Mouse (Mus musculus) layer of hippocampus, adult 2 months (tissue): ENCODE measurements at regions not wholly inside any gene's neighbourhood (a gene's known extent, or its start where the extent isn't known, plus 50 kb on each side); places are given as distances from the start of the nearest gene placed in this dataset.

Experiments used
- DNase-seq, 2 experiments: peaks; one replicate each; pipeline ENCODE4 v3.0.0; 2022; ENCODE audit warnings: low spot score in 2 of 2
- H3K27ac ChIP-seq: fragments of 200-600 bp; 2 replicates; pipeline ENCODE4 v1.8.1; 2022
- H3K4me3 ChIP-seq: fragments of 200-600 bp; 2 replicates; pipeline ENCODE4 v1.8.1; 2022; ENCODE audit warnings: mild to moderate bottlenecking
- CTCF ChIP-seq: fragments of 200-600 bp; conservative IDR thresholded peaks from 2 replicates; pipeline ENCODE4 v1.8.1; 2022; ENCODE audit warnings: antibody characterized with exemption, mild to moderate bottlenecking, moderate library complexity

DNA sequence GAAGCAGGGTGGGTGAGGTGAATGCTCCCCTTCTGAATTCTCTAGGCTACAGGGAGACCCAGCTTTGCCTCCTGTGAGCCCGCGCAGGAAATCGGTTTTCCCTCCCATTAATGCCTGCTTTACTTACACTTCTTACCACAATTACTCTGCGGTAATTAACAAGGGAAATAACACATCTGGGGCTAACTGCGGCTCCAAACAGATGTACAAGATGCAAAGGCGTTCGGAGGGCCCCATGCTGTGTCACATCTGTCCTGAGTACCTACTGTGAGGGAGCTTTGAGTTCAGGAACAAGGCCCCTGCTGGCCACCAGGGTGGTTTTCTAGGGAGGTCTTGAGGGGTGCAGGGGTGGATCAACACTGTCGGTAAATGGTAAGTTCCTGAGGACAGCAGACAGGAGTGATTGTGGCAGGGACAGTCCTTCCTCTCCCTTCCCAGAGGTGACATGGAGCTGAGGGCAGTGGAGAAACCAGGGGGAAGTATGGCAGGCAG is 184.0 kb upstream of the Zfp618 start:
- DNase-seq = no peak
- H3K4me3 ChIP-seq = no peak overlapping the region; the same call in 1 of the 2 replicates
- TF ChIP-seq CTCF = no peak
- H3K27ac ChIP-seq = no peak overlapping the region

DNA sequence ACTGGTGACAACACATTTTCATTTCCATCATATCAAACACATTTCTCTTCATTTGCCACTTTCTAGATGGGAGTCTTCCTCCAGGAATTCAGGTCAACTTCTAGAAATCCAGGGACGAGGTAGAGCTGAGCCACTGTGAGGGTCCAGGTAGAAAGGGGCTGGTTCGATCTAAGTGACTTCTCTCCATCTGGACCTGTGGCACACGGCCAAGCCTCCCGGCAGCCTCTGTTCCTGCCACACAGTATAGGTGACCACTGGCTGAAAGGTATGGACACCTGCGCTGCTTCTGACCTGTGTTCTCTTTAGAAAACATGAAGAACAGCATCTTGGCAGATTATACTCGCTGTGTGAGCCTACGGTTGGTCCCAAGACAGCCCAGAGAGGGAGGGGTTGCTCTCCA is 179.7 kb upstream of the Zfp618 start:
- no peak overlapping the region for H3K27ac ChIP-seq
- no peak overlapping the region for H3K4me3 ChIP-seq
- no peak for TF ChIP-seq CTCF
- no peak for DNase-seq

DNA sequence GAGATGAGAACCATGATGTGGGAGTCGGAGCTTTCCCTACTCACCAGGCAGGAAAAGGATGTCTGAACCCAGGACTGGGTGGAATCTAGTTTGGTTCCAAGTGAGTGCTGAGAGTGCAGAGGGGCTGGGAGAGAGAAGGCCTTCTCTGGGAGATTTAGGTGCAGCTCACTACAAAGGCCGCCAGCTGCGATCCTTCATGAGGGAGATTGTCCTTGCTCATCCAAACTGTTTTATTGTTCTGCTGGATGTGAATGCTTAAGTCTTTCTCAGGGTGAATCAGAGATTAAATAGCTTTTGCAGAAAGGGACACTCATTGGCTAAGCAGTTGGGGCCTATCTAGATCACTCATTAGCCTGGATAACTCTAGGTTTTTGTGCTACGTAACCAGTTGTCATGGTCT is 175.7 kb upstream of the Zfp618 start:
- TF ChIP-seq CTCF = no peak
- no peak for DNase-seq
- H3K27ac ChIP-seq = no peak overlapping the region
- no peak overlapping the region for H3K4me3 ChIP-seq

DNA sequence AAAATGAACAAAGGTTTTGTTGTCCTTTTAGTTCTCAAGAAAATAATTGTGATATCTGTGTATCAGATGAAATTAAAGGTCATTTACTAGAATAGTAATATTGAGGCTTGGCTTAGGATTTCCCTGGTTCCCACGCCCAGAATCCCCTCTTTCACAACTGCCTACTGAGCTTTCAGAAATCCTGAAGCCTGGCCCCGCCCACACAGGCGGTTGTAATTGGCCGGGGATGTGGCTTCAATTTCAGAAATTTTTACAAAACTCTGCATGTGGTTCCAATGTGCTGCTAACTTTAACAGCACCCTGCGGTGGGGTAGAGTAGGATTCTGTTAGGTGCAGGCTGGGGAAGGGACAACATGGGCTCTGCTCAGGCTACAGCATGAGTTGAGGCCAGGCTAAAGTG is 171.8 kb upstream of the Zfp618 start:
- DNase-seq = no peak
- no peak overlapping the region for H3K27ac ChIP-seq
- H3K4me3 ChIP-seq = no peak overlapping the region
- no peak for TF ChIP-seq CTCF

DNA sequence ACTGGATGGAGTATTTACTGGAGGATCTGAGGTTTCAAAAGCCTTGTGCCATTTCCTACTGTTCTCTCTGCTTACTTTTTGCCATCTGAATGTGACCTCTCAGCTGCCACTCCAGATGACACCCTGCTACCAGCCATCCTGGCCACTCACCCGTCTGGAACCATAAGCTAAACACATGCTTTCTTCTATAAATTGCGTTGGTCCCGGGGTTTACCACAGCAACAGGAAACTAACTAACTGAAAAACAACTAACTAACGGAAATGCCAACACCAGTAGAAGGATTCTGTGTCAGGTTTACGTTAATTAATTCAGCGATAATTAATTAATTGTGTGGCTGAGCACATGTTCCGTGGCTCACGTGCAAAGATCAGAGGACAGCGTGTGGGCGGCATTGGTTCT is 169.8 kb upstream of the Zfp618 start:
- DNase-seq = no peak
- TF ChIP-seq CTCF = no peak

DNA sequence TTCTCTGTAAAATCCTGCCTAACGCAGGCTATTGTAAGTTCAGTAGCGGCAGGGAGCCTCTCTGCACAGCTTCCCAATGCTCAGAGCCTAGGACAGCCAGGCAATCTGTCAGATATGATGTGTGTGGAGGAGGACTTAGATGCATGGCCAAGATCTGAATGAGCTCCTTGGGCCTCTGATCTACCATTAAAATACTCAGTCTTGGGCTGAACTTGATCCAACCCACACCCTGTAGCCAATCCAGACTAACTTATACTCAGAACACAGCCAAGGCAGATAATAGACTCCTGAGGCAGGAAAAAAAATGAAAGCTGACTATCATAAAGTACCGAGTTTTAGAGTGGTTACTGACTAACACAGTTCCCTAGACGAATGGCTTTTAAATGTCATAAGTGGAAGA is 165.4 kb upstream of the Zfp618 start:
- H3K27ac ChIP-seq = no peak overlapping the region
- DNase-seq = no peak
- no peak overlapping the region for H3K4me3 ChIP-seq
- no peak for TF ChIP-seq CTCF

More for the DNA sequence above, 169.8 kb upstream of the Zfp618 start:
- Histone ChIP-seq H3K27ac (no peak overlapping the region), H3K4me3 (no peak overlapping the region)

DNA sequence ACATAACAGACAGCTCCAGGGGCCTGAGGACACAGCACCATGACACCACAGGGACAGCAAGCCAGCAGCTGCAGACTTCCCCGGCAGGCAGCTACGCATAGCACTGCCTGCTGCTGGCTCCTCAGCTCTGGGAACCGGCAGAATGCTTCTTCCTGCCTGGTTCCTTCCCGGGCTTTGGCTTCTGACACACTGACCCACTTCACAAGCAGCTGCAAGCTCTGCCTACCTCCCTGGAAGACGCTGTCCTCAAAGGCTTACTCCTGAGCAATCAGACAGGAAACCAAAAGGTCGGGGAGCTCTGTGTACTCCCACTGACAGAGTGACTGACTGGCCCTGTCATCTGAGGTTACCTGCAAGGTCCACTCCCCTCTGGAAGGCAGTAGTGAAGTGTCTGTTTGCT is 159.5 kb upstream of the Zfp618 start:
- no peak for TF ChIP-seq CTCF
- no peak overlapping the region for H3K27ac ChIP-seq
- H3K4me3 ChIP-seq = no peak overlapping the region
- no peak for DNase-seq

DNA sequence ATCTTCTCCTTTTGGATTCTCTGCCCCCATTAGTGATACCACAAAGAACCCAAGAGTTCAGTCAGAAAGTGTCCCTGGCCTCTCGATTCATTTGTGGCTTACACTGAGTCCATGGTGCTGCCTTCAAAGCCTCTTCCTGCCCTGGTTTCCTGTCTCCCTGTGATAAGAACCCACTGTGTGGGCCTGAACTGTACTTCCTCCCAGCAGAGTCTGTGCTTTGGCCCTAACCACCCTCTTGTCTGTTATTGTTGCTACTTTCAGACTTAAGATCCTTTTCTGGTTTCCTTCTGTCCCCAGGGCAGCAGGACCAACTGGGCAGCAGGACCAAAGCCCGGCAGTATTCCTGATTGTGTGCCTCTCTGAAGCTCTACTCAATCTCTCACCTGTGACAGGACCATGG is 158.6 kb upstream of the Zfp618 start:
- no peak for TF ChIP-seq CTCF

DNA sequence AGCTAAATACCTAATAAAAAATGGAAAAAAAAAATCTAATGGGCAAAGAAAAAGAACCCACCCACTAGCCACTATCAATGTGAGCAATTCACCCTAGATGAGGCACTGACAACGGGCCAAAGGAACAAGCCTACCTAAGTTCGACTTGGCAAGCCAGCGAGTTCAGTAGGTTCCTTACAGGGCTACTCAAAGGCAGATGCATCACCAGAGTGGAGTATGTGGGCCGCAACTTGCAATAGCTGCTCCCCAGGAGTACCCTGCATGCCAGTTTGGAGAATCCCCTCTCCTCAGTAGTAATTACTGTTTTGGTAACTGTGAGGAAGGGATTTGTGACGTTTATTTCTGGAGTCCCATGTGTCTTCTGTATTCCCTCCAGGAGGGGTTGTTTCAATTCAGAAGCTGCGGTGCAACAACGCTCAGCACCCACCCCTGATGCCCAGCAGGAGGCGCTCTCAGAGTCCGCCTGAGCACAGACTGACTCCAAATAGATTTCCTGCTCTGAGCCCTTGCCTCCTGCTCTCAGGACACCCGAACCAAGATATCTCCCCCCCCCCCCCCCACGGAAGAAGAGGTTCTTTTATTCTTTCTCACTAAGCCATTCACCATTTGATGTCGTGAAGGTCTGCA is 157.3 kb upstream of the Zfp618 start:
- no peak for DNase-seq
- Histone ChIP-seq H3K27ac (no peak overlapping the region), H3K4me3 (no peak overlapping the region)
- peak; percentile 42 for TF ChIP-seq CTCF

More for the DNA sequence above, 158.6 kb upstream of the Zfp618 start:
- Histone ChIP-seq H3K27ac (no peak overlapping the region), H3K4me3 (no peak overlapping the region)
- DNase-seq = no peak

DNA sequence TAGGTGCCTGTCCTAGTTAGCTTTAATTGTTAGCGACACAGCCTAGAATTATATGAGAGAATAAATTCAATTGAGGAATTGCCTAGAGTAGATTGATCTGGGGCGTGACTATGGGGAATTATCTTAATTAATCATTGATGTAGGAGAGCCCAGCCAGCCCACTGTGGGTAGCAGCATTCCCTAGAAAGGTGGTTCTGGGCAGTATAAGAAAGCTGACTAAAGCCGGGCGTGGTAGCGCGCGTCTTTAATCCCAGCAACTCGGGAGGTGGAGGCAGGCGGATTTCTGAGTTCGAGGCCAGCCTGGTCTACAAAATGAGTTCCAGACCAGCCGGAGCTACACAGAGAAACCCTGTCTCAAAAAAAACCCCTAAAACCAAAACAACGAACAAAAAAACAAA is 156.8 kb upstream of the Zfp618 start:
- TF ChIP-seq CTCF = no peak
- Histone ChIP-seq H3K4me3 (no peak overlapping the region), H3K27ac (no peak overlapping the region)
- no peak for DNase-seq

DNA sequence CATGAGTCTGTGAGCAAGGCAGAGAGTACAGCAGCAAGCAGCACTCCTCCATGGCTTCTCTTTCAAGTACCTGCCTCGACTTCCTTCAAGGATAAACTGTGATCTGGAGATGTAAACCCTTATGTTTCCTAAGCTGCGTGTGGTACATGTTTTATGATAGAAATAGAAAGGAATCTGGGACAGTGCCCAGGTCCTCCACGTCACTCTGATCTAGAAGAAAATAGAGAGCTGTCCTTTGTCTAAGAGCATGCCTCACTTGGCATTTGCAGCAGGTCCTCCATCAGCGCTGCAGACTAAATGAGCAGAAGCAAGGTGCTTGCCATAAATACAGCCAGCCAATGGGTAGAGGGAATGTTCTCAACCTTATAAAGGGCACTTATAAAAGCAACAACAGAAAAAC is 156.3 kb upstream of the Zfp618 start:
- DNase-seq = no peak
- no peak overlapping the region for H3K27ac ChIP-seq
- TF ChIP-seq CTCF = no peak

DNA sequence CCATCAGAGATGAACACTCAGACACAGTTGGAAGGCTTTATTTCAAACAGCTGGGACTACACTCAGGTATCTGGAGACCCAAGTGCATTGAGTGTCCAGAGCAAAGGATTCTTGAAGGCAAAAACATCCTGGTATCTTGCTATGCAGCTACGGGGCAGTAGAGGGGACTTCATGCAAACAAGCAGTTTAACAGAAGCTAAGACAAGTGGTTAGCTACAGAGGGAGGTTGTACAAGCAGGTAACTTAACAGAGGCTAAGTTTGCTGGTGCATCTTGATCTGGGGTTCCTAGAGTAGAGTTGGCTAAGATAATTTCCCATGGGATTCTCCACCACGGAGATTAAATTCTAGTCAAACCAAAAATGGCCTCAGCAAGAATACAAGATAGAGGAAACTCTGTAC is 145.5 kb upstream of the Zfp618 start:
- no peak for TF ChIP-seq CTCF
- no peak overlapping the region for H3K4me3 ChIP-seq
- H3K27ac ChIP-seq = no peak overlapping the region
- DNase-seq = no peak

More for the DNA sequence above, 156.3 kb upstream of the Zfp618 start:
- H3K4me3 ChIP-seq = no peak overlapping the region

DNA sequence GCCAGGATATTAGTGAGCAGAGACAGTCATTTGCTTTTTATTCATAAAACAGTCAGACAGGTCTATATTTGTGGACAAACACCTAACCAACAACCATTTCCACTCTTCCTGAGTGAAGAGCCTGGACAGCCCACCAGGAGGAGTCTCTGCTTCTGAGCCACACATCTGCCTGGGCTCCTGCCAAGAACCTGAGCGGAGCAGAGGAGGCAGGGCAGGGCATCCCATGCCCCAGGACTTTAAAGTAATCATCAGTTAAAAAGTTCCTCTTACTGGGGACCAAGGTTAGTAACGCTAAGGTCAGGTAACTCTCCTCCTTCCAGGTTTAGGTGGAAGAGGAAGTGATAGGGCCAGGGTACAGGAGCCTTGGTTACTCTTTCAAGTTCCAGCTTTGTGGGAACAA is 144.1 kb upstream of the Zfp618 start:
- no peak for DNase-seq
- no peak overlapping the region for H3K27ac ChIP-seq
- no peak for TF ChIP-seq CTCF
- no peak overlapping the region for H3K4me3 ChIP-seq

DNA sequence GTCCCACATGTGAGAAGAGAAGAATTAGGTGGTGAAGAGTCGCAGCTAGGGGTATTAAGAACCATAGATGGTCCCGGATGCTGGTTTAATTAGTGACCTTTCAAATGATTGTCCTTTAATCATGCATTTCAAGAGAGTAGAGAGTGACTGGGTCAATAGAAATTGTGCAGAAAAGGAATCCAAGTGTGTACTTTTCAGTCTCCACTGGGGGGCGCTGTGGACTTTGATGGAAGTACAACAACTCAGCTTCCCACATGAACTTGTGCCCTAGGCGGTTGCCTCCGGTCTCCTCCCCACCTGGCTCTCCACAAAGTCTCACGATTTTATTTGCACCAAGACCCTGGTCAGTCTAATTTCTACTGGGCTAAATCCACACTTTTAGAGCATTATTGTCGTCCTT is 142.8 kb upstream of the Zfp618 start:
- TF ChIP-seq CTCF = peak; percentile 84
- no peak overlapping the region for H3K27ac ChIP-seq
- DNase-seq = peak; percentile 47 to 75
- no peak overlapping the region for H3K4me3 ChIP-seq
